Mouse (Mus musculus): Measurements from ENCODE around the gene Slc16a2. TPM values are rescaled to one million over a fixed set of nuclear protein-coding genes. Genes with fewer than 3 reads are reported as not detected.
A peak's percentile ranks its signal among the peaks of the same experiment; 100 is the strongest.

Slc16a2 gene
- polyA plus RNA-seq, 1 experiment from 2014 or later: 19.7 TPM

DNA sequence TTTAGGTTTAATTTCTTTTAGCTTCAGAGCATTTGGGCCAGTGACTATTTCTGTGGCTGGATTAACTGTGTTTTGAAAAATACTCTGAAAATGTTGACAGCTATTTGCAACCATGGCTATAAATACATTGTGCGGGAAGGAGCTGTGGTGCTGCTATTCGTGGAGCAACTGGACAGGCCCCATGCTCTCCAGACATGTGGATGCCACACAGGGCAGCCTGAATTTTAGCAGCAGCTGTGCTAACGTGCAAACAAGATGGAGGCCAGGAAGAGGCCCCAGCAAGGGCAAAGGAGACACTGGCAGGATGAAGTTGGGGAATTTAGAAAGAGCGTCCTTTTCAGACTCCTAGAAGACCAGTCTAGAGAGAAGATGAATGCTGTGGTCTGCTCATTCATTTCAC, 15.4 kb downstream of the Slc16a2 start:
- Histone ChIP-seq H3K9me3 (replicated peaks) (no peaks in the 10 kb centered on the region), H3K4me2 (no peak overlapping the region), H3K27me3 (peaks cover 54% of the 10 kb centered on the region), H3K27ac (no peak overlapping the region), H3K4me1 (replicated peaks) (no peaks in the 10 kb centered on the region), H3K36me3 (no peaks in the 10 kb centered on the region), H3K9ac (no peak overlapping the region), H3K4me3 (no peak overlapping the region)
- no peak for ATAC-seq (replicated peaks; ENCODE audit: insufficient number of reproducible peaks, insufficient read depth, low FRiP score, low read depth)
- WGBS: 53% methylated on average over 4 of the region's 4 CpGs

GRCm38 (mm10) chrX:103796961-103797360, 24.8 kb downstream of the Slc16a2 start:
- H3K9me3 ChIP-seq (replicated peaks): no peaks in the 10 kb centered on the region
- H3K4me2 ChIP-seq: no peak overlapping the region
- ATAC-seq (replicated peaks; ENCODE audit: insufficient number of reproducible peaks, insufficient read depth, low FRiP score, low read depth): no peak
- no peaks in the 10 kb centered on the region for H3K36me3 ChIP-seq
- WGBS: 91% methylated on average over 1 of the region's 1 CpGs
- no peak overlapping the region for H3K4me3 ChIP-seq
- no peaks in the 10 kb centered on the region for H3K4me1 ChIP-seq (replicated peaks)
- H3K9ac ChIP-seq: no peak overlapping the region
- no peak overlapping the region for H3K27ac ChIP-seq
- peaks cover 48% of the 10 kb centered on the region for H3K27me3 ChIP-seq

DNA sequence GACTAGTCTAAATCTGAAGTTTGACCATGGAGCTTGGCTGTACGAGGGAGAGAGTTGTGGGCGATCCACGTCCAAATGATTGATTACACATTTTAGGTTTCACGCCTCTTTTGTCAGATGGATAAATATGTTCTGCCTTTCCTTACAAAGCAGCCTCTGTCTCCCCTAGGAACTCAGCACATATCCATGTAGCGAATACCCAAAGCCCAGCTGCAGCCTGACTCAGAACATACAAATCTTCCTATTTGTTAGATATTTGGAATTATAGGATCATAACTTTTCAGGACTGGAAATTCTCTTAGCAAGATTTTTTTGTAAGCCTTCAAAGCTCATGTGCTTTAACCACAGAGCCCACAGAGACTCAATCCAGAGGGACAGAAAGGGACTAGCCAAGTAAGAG, 26.3 kb downstream of the Slc16a2 start:
- H3K4me2 ChIP-seq: no peak overlapping the region
- H3K4me3 ChIP-seq: no peak overlapping the region
- H3K27me3 ChIP-seq: peaks cover 55% of the 10 kb centered on the region
- no peaks in the 10 kb centered on the region for H3K4me1 ChIP-seq (replicated peaks)
- H3K9ac ChIP-seq: no peak overlapping the region
- no peak overlapping the region for H3K27ac ChIP-seq
- H3K9me3 ChIP-seq (replicated peaks): no peaks in the 10 kb centered on the region
- WGBS: 77% methylated on average over 5 of the region's 5 CpGs
- H3K36me3 ChIP-seq: no peaks in the 10 kb centered on the region
- no peak for ATAC-seq (replicated peaks; ENCODE audit: insufficient number of reproducible peaks, insufficient read depth, low FRiP score, low read depth)

DNA sequence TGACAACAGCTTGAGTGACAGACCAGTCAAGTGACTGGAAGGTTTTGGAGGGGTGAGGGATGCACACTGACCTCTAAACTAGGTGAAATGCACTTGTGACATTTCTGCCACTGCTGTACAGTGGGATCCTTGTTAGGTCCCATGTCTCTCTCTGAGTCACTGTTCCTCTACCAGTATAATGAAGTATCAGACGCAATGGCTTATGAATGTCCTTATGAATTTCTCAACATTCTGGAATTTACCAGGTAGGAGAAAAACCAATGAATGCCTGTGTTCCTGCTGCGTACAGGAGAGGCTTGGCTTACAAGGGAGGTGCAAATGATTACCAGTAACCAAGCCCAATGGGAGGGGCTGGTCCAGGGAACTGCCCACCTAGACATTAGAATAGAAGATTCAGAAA, 30.5 kb downstream of the Slc16a2 start:
- Histone ChIP-seq H3K9ac (no peak overlapping the region), H3K27me3 (peaks cover 43% of the 10 kb centered on the region), H3K27ac (no peak overlapping the region), H3K4me2 (no peak overlapping the region), H3K4me3 (no peak overlapping the region), H3K36me3 (no peaks in the 10 kb centered on the region), H3K4me1 (replicated peaks) (no peaks in the 10 kb centered on the region), H3K9me3 (replicated peaks) (no peaks in the 10 kb centered on the region)
- ATAC-seq (replicated peaks; ENCODE audit: insufficient number of reproducible peaks, insufficient read depth, low FRiP score, low read depth): no peak
- WGBS: 68% methylated on average over 2 of the region's 2 CpGs

GRCm38 (mm10) chrX:103785681-103786080, 36.1 kb downstream of the Slc16a2 start:
- no peak overlapping the region for H3K4me3 ChIP-seq
- 41% methylated on average over 2 of the region's 2 CpGs for WGBS
- no peaks in the 10 kb centered on the region for H3K36me3 ChIP-seq
- no peaks in the 10 kb centered on the region for H3K4me1 ChIP-seq (replicated peaks)
- no peak for ATAC-seq (replicated peaks; ENCODE audit: insufficient number of reproducible peaks, insufficient read depth, low FRiP score, low read depth)
- H3K27me3 ChIP-seq: peaks cover 40% of the 10 kb centered on the region
- H3K27ac ChIP-seq: no peak overlapping the region
- no peak overlapping the region for H3K4me2 ChIP-seq
- H3K9me3 ChIP-seq (replicated peaks): no peaks in the 10 kb centered on the region
- no peak overlapping the region for H3K9ac ChIP-seq

- Histone ChIP-seq H3K4me2 (no peak overlapping the region), H3K27me3 (peaks cover 48% of the 10 kb centered on the region), H3K4me1 (replicated peaks) (no peaks in the 10 kb centered on the region), H3K36me3 (no peaks in the 10 kb centered on the region), H3K9ac (no peak overlapping the region), H3K9me3 (replicated peaks) (no peaks in the 10 kb centered on the region), H3K27ac (no peak overlapping the region), H3K4me3 (no peak overlapping the region)
- no peak for ATAC-seq (replicated peaks; ENCODE audit: insufficient number of reproducible peaks, insufficient read depth, low FRiP score, low read depth)
These were observed 45.4 kb downstream of the Slc16a2 start for GRCm38 (mm10) chrX:103776412-103776811.

DNA sequence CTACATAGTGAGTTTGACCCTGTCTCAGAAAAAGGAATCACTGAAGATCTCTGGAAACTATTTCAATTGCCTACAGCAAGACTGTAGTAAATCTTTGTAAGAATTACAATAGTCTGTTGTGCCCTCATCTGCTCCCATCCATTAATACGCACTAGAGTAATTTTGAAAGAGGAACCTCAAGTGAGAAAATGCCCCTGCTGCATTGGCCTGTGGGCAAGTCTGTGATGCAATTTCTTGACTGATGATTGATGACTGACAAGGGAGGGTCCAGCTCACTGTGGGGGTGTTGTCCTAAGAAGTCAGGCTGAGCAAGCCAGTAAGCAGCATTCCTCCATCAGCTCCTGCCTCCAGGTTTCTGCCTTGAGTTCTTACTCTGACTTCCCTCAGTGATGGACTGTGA, 75.6 kb downstream of the Slc16a2 start:
- no peak for ATAC-seq (replicated peaks; ENCODE audit: insufficient number of reproducible peaks, insufficient read depth, low FRiP score, low read depth)
- Histone ChIP-seq H3K9me3 (replicated peaks) (no peaks in the 10 kb centered on the region), H3K9ac (no peak overlapping the region), H3K27ac (no peak overlapping the region), H3K36me3 (no peaks in the 10 kb centered on the region), H3K4me2 (no peak overlapping the region), H3K27me3 (peaks cover 43% of the 10 kb centered on the region), H3K4me1 (replicated peaks) (peaks cover 2% of the 10 kb centered on the region; the same call in 1 of the 2 replicates), H3K4me3 (no peak overlapping the region)
- WGBS: 88% methylated on average over 1 of the region's 1 CpGs

DNA sequence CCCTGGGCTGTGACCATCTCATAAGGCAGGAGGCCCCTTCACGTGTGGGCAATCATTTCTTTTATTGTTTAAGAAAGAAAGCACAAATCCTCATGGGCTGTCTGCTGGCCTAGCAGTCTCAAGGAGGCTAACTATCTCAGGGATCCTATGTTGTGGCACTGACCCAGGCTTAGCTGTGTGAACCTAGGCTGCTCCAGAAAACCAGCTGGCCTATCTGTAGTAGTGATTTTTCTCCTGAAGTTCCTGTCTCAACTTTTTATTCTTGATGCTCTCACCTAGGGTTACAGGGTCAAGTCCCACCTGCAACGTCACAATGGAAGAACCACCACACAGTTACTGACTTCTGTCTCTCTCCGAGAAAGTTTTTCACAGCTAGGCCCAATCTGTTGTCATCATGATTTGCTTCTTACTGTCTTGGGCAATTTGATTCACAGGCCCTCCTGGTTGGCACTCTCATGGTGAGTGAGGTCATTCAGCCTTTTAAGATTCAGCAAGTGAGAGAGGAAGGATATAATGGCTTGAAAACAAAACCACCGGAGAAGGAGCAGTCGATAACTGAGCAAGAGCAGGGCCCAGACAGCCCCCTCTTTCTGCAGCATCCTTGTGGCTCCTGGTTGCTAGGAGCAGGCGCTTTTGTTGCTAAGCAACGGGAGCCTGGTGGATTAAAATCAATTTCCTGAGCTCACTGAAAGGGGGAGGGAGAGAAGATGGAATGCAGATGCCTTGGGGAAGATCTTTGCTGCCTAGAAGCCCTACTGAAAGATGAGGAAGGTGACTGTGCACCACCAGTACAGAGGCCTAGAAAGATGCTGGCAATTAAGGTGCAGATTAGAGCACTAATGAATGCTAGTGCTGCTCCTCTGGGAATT, 77.4 kb downstream of the Slc16a2 start:
- no peak for ATAC-seq (replicated peaks; ENCODE audit: insufficient number of reproducible peaks, insufficient read depth, low FRiP score, low read depth)
- Histone ChIP-seq H3K4me2 (no peak overlapping the region), H3K4me1 (replicated peaks) (peaks cover 2% of the 10 kb centered on the region; the same call in 1 of the 2 replicates), H3K9me3 (replicated peaks) (no peaks in the 10 kb centered on the region), H3K27me3 (peaks cover 59% of the 10 kb centered on the region), H3K9ac (no peak overlapping the region), H3K27ac (no peak overlapping the region), H3K36me3 (no peaks in the 10 kb centered on the region), H3K4me3 (no peak overlapping the region)
- 61% methylated on average over 7 of the region's 7 CpGs for WGBS

- 55% methylated on average over 2 of the region's 2 CpGs for WGBS
- H3K4me3 ChIP-seq: no peak overlapping the region
- peak overlapping the region; percentile 61 for H3K27ac ChIP-seq
- peaks cover 66% of the 10 kb centered on the region for H3K27me3 ChIP-seq
- no peak overlapping the region for H3K4me2 ChIP-seq
- no peak overlapping the region for H3K9ac ChIP-seq
- H3K36me3 ChIP-seq: no peaks in the 10 kb centered on the region
- H3K9me3 ChIP-seq (replicated peaks): no peaks in the 10 kb centered on the region
- no peak; the same call in 1 of the 2 replicates for ATAC-seq (replicated peaks; ENCODE audit: insufficient number of reproducible peaks, insufficient read depth, low FRiP score, low read depth)
- peaks cover 2% of the 10 kb centered on the region; the same call in 1 of the 2 replicates for H3K4me1 ChIP-seq (replicated peaks)
These were observed 79.8 kb downstream of the Slc16a2 start for GRCm38 (mm10) chrX:103742057-103742315.

DNA sequence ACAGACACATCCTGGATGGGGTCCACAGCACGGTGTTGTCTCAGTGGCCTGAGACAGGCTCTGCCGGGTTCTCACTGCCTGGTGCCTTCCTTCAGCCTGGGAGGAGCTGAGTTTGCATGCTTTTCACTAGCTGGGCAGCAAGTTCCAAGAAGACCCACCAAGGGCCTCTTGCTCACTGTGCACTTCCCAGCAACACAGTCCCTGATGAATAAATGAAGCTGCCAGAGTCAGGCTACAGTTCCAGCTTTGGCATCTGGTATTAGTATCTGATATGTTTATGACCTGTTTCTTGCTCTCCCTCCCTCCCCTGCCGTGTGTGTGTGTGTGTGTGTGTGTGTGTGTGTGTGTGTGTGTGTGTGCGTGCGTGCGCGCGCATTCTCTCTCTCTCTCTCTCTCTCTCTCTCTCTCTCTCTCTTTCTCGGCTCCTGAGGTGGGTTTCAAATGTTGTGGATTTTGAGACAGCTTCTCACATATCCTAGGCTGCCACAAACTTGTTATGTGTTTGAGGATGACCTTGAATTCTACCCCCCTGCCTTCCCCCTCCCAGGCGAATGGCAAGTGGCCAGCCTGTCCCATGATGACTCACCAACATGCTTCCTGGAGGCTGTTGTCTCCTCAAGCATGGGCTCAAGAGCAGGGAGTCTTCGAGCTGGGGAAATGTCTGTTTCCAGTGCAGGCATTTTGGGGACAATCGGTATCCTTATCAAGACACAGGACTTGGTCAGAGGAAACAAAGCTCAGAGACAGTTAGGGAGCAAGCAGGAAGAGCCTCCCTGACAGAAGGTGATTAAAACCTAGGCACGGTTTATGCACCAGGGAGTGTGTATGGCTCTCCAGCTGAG, 80.3 kb downstream of the Slc16a2 start:
- H3K27ac ChIP-seq: peak overlapping the region; percentile 61
- no peak overlapping the region for H3K9ac ChIP-seq
- H3K4me2 ChIP-seq: no peak overlapping the region
- no peaks in the 10 kb centered on the region for H3K9me3 ChIP-seq (replicated peaks)
- peaks cover 2% of the 10 kb centered on the region; the same call in 1 of the 2 replicates for H3K4me1 ChIP-seq (replicated peaks)
- H3K27me3 ChIP-seq: peaks cover 66% of the 10 kb centered on the region
- peak; percentile 79 for ATAC-seq (replicated peaks; ENCODE audit: insufficient number of reproducible peaks, insufficient read depth, low FRiP score, low read depth)
- no peak overlapping the region for H3K4me3 ChIP-seq
- H3K36me3 ChIP-seq: no peaks in the 10 kb centered on the region
- whole genome bisulfite sequencing: 47% methylated on average over 10 of the region's 13 CpGs

DNA sequence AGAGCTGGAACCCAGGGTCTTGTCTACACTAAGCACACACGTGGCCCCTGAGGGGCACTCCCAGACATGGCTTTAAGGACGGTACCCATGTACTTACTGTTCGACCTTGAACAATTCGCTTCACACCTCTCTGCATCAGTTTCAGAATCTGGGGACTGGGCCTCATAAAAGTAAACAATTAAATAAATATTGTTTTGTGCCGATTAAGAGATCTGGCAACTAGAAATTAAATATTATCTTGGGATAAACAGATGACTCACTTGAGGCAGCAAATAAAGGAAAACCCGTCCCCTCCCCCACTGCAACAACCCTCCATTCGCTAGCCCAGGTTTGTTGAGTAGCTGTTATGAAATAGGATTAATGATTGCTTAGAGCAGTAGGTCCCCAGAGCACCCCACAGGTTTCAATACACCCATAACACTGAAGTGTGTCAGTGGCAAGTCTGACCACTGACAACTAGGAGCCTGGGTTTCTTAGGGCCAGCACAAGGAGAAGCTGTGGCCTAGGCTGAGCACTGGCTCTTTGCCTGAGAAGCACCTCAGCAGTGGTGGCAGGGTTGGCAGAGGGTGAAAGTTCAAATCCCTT, 87.7 kb downstream of the Slc16a2 start:
- H3K4me2 ChIP-seq: no peak overlapping the region
- no peaks in the 10 kb centered on the region for H3K4me1 ChIP-seq (replicated peaks)
- H3K4me3 ChIP-seq: no peak overlapping the region
- H3K9me3 ChIP-seq (replicated peaks): no peaks in the 10 kb centered on the region
- H3K27me3 ChIP-seq: peaks cover 76% of the 10 kb centered on the region
- no peak overlapping the region for H3K27ac ChIP-seq
- 67% methylated on average over 7 of the region's 7 CpGs for WGBS
- H3K9ac ChIP-seq: no peak overlapping the region
- H3K36me3 ChIP-seq: no peaks in the 10 kb centered on the region
- ATAC-seq (replicated peaks; ENCODE audit: insufficient number of reproducible peaks, insufficient read depth, low FRiP score, low read depth): no peak
